1 mouse cellular context compared by ENCODE assay signal in the genomic region with DNA sequence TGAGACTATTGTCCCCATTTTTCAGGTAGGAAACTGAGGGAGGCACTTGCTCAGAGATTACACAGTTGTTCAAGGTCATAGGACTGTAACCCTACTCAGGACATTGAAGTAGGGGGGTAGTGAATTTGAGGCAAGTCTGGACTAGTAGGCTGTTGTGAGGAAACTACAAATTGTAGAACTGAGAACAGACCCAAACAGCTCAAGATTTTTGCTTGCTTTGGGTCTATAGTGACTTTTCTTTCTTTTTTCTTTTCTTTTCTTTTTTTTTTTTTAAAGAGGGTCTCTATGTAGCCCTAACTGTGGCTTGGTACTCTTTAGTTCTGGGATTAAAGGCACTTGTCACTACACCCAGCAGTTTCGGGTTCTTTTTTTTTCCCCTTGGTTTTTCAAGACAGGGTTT.
TF ChIP-seq lines count a peak whose summit lies in the region.

No protein-coding gene starts in this region.

TF ChIP-seq in MEL, 35 proteins besides CTCF, POLR2A, EP300 and RAD21:
- TF ChIP-seq MYB (IDR thresholded peaks at IDR 0.05; ENCODE audit: low read depth, low read length) (no peak), CHD2 (IDR thresholded peaks at IDR 0.05; ENCODE audit: low read length) (no peak), ELF1 (IDR thresholded peaks at IDR 0.05; ENCODE audit: low read depth, low read length) (no peak), GABPA (IDR thresholded peaks at IDR 0.05; ENCODE audit: low read depth, low read length) (no peak)
